Mouse (Mus musculus): ENCODE measurements at regions not wholly inside any gene's neighbourhood (a gene's known extent, or its start where the extent isn't known, plus 50 kb on each side); places are given as distances from the start of the nearest gene placed in this dataset.
A peak's percentile ranks its signal among the peaks of the same experiment; 100 is the strongest.
"Not testable (repeated sequence)": the region's sequence is repeated elsewhere in the genome, so short reads cannot be mapped to it uniquely, and the experiment has no call there.

- no peaks in the 10 kb centered on the region for H3K9me3 ChIP-seq (replicated peaks)
- H3K4me2 ChIP-seq: no peak overlapping the region
- no peak overlapping the region for H3K27ac ChIP-seq
- H3K4me3 ChIP-seq: no peak overlapping the region
- no peak for ATAC-seq (replicated peaks; ENCODE audit: insufficient number of reproducible peaks, insufficient read depth, low FRiP score, low read depth)
- H3K9ac ChIP-seq: no peak overlapping the region
- H3K36me3 ChIP-seq: no peaks in the 10 kb centered on the region
- H3K4me1 ChIP-seq (replicated peaks): no peaks in the 10 kb centered on the region
- H3K27me3 ChIP-seq: no peaks in the 10 kb centered on the region
Observed at GRCm38 (mm10) chr4:28064935-28065334, 748.0 kb upstream of the Epha7 start.

- H3K27ac ChIP-seq: no peak overlapping the region
- H3K4me1 ChIP-seq (replicated peaks): no peaks in the 10 kb centered on the region
- no peak overlapping the region for H3K4me2 ChIP-seq
- no peaks in the 10 kb centered on the region for H3K36me3 ChIP-seq
- H3K9me3 ChIP-seq (replicated peaks): no peaks in the 10 kb centered on the region
- H3K4me3 ChIP-seq: no peak overlapping the region
- H3K9ac ChIP-seq: no peak overlapping the region
- H3K27me3 ChIP-seq: no peaks in the 10 kb centered on the region
- ATAC-seq (replicated peaks; ENCODE audit: insufficient number of reproducible peaks, insufficient read depth, low FRiP score, low read depth): no peak
- 66% methylated on average over 1 of the region's 1 CpGs for WGBS
Observed at GRCm38 (mm10) chr4:28065828-28066227, 747.1 kb upstream of the Epha7 start.

GRCm38 (mm10) chr4:28079030-28079429 is 733.9 kb upstream of the Epha7 start:
- Histone ChIP-seq H3K4me2 (no peak overlapping the region), H3K27me3 (no peaks in the 10 kb centered on the region), H3K36me3 (no peaks in the 10 kb centered on the region), H3K27ac (no peak overlapping the region), H3K4me3 (no peak overlapping the region), H3K9me3 (replicated peaks) (no peaks in the 10 kb centered on the region), H3K9ac (no peak overlapping the region), H3K4me1 (replicated peaks) (no peaks in the 10 kb centered on the region)
- ATAC-seq (replicated peaks; ENCODE audit: insufficient number of reproducible peaks, insufficient read depth, low FRiP score, low read depth): no peak
- WGBS: 67% methylated on average over 2 of the region's 2 CpGs

DNA sequence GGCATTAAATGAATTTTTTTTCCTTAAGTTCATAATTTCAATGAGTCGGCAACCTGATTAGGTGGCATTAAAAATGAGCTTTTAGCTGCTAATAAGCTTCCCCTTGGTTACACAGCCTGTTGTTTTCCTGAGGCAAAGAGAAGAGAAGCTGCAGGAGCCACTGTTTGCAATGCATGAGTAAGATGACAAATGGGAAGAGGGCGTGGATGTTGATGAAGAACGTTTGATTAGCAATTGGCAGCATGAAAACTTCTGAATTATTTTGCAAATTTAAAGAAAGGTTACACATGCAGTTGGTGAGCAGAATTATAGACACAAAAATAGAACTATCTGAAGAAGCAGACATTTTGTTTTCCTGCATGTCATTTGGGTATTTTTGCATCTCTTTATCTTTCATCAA is 720.1 kb upstream of the Epha7 start:
- 37% methylated on average over 3 of the region's 3 CpGs for WGBS
- Histone ChIP-seq H3K27me3 (no peaks in the 10 kb centered on the region), H3K27ac (no peak overlapping the region), H3K4me2 (no peak overlapping the region), H3K9me3 (replicated peaks) (no peaks in the 10 kb centered on the region), H3K4me1 (replicated peaks) (no peaks in the 10 kb centered on the region), H3K36me3 (no peaks in the 10 kb centered on the region), H3K4me3 (no peak overlapping the region), H3K9ac (no peak overlapping the region)
- ATAC-seq (replicated peaks; ENCODE audit: insufficient number of reproducible peaks, insufficient read depth, low FRiP score, low read depth): no peak

DNA sequence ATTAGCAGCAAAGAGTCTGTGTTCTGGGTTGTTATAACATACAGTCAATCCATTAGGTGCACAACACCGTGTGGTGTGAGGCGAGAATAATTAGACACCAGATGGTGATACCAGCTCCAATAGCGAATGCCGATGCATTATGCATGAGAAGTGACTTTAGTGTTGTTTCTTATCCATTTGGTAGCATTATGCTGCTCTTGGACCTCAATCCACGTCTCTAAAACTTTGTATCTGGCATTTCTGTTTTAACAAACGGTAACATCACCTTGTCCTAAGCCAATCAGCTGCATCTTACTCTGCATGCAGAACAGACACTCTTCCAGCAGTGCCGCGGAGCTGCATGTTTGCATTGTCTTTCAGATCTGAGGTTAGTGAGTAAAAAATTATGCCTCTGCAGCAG is 669.8 kb upstream of the Epha7 start:
- Histone ChIP-seq H3K4me2 (no peak overlapping the region), H3K27me3 (no peaks in the 10 kb centered on the region), H3K9ac (no peak overlapping the region), H3K9me3 (replicated peaks) (no peaks in the 10 kb centered on the region), H3K36me3 (no peaks in the 10 kb centered on the region), H3K4me3 (no peak overlapping the region), H3K4me1 (replicated peaks) (no peaks in the 10 kb centered on the region), H3K27ac (no peak overlapping the region)
- WGBS: 77% methylated on average over 8 of the region's 8 CpGs
- ATAC-seq (replicated peaks; ENCODE audit: insufficient number of reproducible peaks, insufficient read depth, low FRiP score, low read depth): no peak

GRCm38 (mm10) chr4:28155116-28155515 is 657.8 kb upstream of the Epha7 start:
- Histone ChIP-seq H3K4me2 (no peak overlapping the region), H3K9ac (no peak overlapping the region), H3K27ac (no peak overlapping the region), H3K27me3 (no peaks in the 10 kb centered on the region), H3K9me3 (replicated peaks) (no peaks in the 10 kb centered on the region), H3K36me3 (no peaks in the 10 kb centered on the region), H3K4me3 (no peak overlapping the region), H3K4me1 (replicated peaks) (no peaks in the 10 kb centered on the region)
- ATAC-seq (replicated peaks; ENCODE audit: insufficient number of reproducible peaks, insufficient read depth, low FRiP score, low read depth): no peak
- WGBS: 61% methylated on average over 2 of the region's 2 CpGs

DNA sequence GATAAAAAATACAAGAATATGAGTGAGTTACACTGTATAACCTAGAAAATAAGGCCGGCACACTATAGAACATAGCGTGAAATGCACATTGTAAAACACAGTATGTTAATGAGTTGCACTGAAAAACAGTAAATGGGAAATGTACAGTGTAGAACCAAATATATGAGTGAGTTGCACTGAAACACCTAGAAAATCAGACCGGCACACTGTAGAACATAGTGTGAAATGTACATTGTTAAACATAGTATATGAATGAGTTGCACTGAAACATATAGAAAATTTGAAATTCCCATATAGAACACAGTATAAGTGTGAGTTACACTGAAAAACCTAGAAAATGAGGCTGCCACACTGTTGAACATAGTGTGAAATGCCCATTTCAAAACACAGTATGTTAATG is 636.2 kb upstream of the Epha7 start:
- WGBS: 62% methylated on average over 3 of the region's 3 CpGs
- no peak overlapping the region for H3K27ac ChIP-seq
- 0 out of 2 replicates have a peak, but pooled peaks cover 3% of the 10 kb centered on the region for H3K9me3 ChIP-seq (replicated peaks)
- no peak overlapping the region for H3K4me3 ChIP-seq
- no peak overlapping the region for H3K4me2 ChIP-seq
- no peaks in the 10 kb centered on the region for H3K4me1 ChIP-seq (replicated peaks)
- no peaks in the 10 kb centered on the region for H3K27me3 ChIP-seq
- H3K36me3 ChIP-seq: no peaks in the 10 kb centered on the region
- ATAC-seq (replicated peaks; ENCODE audit: insufficient number of reproducible peaks, insufficient read depth, low FRiP score, low read depth): peak; percentile 99
- no peak overlapping the region for H3K9ac ChIP-seq

DNA sequence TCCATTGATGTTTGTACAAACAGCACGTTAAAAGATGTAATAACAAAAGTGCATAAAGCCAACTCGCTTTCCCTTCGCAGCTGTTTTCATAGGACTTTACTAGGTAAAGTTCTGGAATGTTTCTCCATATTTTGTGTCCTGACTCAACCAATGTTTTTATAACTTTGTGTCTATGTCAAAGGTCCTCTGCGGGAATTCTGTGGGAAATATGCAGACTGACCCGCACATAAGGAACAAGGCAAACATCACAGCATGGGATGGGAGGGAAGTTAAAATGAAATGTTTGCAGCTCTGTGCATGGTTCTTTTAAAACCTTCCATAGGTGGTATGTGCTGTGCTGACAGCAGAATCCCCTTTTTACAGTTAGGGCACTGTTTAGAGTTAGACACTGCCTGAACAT is 622.1 kb upstream of the Epha7 start:
- no peak overlapping the region for H3K27ac ChIP-seq
- ATAC-seq (replicated peaks; ENCODE audit: insufficient number of reproducible peaks, insufficient read depth, low FRiP score, low read depth): no peak
- H3K9me3 ChIP-seq (replicated peaks): no peaks in the 10 kb centered on the region
- no peak overlapping the region for H3K9ac ChIP-seq
- H3K4me3 ChIP-seq: no peak overlapping the region
- no peaks in the 10 kb centered on the region for H3K27me3 ChIP-seq
- no peaks in the 10 kb centered on the region for H3K4me1 ChIP-seq (replicated peaks)
- 78% methylated on average over 5 of the region's 5 CpGs for WGBS
- no peak overlapping the region for H3K4me2 ChIP-seq
- H3K36me3 ChIP-seq: no peaks in the 10 kb centered on the region

- WGBS: 76% methylated on average over 2 of the region's 2 CpGs
Observed at GRCm38 (mm10) chr4:28227594-28228208, 585.2 kb upstream of the Epha7 start.

GRCm38 (mm10) chr4:28235516-28235915 is 577.4 kb upstream of the Epha7 start:
- not testable (repeated sequence) for H3K9ac ChIP-seq; ATAC-seq (replicated peaks; ENCODE audit: insufficient number of reproducible peaks, insufficient read depth, low FRiP score, low read depth); H3K9me3 ChIP-seq (replicated peaks); H3K4me3 ChIP-seq; H3K4me2 ChIP-seq; H3K27me3 ChIP-seq; H3K27ac ChIP-seq; H3K36me3 ChIP-seq; H3K4me1 ChIP-seq (replicated peaks)

More at GRCm38 (mm10) chr4:28227594-28228208, 585.2 kb upstream of the Epha7 start:
- no peaks in the 10 kb centered on the region for H3K27me3 ChIP-seq
- no peak overlapping the region for H3K27ac ChIP-seq
- H3K36me3 ChIP-seq: no peaks in the 10 kb centered on the region
- H3K9ac ChIP-seq: no peak overlapping the region
- no peak overlapping the region for H3K4me3 ChIP-seq
- H3K4me2 ChIP-seq: no peak overlapping the region
- no peaks in the 10 kb centered on the region for H3K4me1 ChIP-seq (replicated peaks)
- H3K9me3 ChIP-seq (replicated peaks): no peaks in the 10 kb centered on the region
- ATAC-seq (replicated peaks; ENCODE audit: insufficient number of reproducible peaks, insufficient read depth, low FRiP score, low read depth): no peak

DNA sequence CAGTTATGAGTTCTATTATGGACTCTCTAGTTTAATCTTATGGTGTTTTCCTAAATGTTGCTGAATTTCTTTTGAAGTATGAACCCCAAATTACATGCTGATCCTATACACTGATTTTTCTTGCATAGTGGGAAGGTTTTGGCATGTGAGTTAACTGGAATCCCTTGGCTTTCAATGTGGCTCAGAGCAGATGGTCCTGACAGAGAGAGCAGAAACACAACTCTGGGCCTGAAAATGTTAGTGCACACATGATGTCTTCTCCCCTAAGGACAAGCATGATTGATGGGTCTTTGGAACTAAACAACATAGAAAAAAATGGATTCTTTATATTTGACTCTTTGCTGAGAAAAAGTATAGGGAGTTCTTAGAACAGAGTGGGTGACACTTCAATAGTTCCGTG is 570.7 kb upstream of the Epha7 start:
- no peak overlapping the region for H3K4me2 ChIP-seq
- H3K4me1 ChIP-seq (replicated peaks): no peaks in the 10 kb centered on the region
- no peak overlapping the region for H3K4me3 ChIP-seq
- H3K27me3 ChIP-seq: no peaks in the 10 kb centered on the region
- no peaks in the 10 kb centered on the region for H3K36me3 ChIP-seq
- H3K9me3 ChIP-seq (replicated peaks): no peaks in the 10 kb centered on the region
- no peak overlapping the region for H3K9ac ChIP-seq
- no peak overlapping the region for H3K27ac ChIP-seq
- 91% methylated on average over 1 of the region's 1 CpGs for whole genome bisulfite sequencing
- ATAC-seq (replicated peaks; ENCODE audit: insufficient number of reproducible peaks, insufficient read depth, low FRiP score, low read depth): no peak
